Mouse (Mus musculus): ENCODE results near the gene Chp2.

DNA sequence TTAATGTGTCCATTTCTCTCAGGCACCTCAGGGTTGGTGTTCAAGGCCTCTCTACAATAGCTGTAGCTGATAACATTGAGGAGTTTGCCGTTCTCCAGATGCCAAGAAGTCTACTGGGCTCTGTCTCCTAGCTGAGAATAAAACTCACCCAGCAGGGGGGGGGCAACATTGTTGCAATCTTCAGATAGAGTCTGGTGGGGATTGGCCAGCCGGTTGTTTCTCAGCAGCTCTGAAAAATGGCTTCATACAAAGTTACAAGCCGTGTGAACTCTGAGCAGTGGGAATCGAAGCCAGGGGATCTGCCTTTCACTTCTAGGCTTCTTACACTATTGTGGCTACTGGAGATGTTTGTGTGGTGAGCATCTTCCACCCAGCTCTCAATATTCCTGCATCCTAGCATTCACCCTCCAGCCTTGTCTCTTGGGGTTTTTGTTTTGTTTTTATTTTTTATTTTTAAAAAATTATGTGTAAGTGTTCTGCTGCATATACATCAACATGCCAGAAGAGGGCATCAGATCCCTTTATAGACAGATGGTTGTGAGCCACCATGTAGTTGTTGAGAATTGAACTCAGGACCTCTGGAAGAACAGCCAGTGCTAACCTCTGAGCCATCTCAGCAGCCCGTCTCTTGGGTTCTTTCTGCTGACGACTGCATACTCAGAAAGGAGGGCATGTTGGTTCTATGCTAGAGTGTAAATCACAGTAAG is 21.3 kb downstream of the Chp2 start:
- TF ChIP-seq CTCF (IDR thresholded peaks at IDR 0.05; ENCODE audit: low read depth, low read length) (no peak), TAL1 (conservative IDR thresholded peaks at IDR 0.05; ENCODE audit: low read depth, low read length) (no peak), GATA1 (IDR thresholded peaks at IDR 0.05; ENCODE audit: borderline replicate concordance, low read length) (no peak)
